Mouse (Mus musculus): Measurements from ENCODE around the gene Ccnb2.

GRCm38 (mm10) chr9:70384494-70384893, 36.9 kb downstream of the Ccnb2 start:
- TF ChIP-seq CTCF (conservative IDR thresholded peaks at IDR 0.05; ENCODE audit: low read length) (no peak), POU5F1 (IDR thresholded peaks at IDR 0.05; ENCODE audit: borderline replicate concordance, low read length) (no peak)

Measured in E14TG2a.4 (cell line).